Mouse (Mus musculus) hindlimb bud, embryonic 11.5 days (tissue): ENCODE measurements around the gene Ankrd27.
A peak's percentile ranks its signal among the peaks of the same experiment; 100 is the strongest.
"Not testable (repeated sequence)": the region's sequence is repeated elsewhere in the genome, so short reads cannot be mapped to it uniquely, and the experiment has no call there.

ENCODE experiments used
- DNase-seq: peaks from one replicate; pipeline ENCODE4 v3.0.0-alpha.2; 2012; ENCODE audit warnings: low read depth, low spot score; ENCODE audit errors: extremely low spot score

Gene Ankrd27

GRCm38 (mm10) chr7:35586055-35586905 lies at the start of gene Ankrd27:
TSS of gene Ankrd27 (plus strand) at chr7:35586244.
- peak; percentile 97 for DNase-seq

DNA sequence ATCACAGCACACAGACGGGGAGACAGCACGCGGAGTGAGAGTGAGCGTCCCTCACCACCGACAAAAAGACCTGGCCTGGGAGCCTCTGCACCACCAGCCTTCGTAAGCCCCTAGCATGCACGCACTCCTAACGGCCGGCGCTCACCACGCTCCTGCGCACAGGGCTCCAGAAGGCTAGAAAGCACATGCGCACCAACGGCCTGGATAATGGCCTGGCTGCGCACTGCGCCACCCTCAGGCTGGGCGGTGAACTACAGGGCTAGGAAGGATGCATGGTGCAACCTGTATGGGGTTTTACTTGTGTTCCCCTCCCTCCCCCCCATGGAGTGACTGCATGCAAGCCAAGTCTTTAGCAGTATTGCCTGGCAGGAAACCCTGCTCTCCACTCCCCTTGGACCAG lies 48.5 kb upstream of the Ankrd27 start, which contains the start of gene Tdrd12:
Gene Tdrd12, minus strand, starts transcription at position 184 of the 400 bp plus-strand sequence.
- no peak for DNase-seq

GRCm38 (mm10) chr7:35545881-35546280 lies 40.2 kb upstream of the Ankrd27 start:
- DNase-seq = peak; percentile 57

GRCm38 (mm10) chr7:35553751-35554604 lies 32.1 kb upstream of the Ankrd27 start:
- no peak for DNase-seq

GRCm38 (mm10) chr7:35554605-35555175 lies 31.4 kb upstream of the Ankrd27 start:
- DNase-seq = no peak

DNA sequence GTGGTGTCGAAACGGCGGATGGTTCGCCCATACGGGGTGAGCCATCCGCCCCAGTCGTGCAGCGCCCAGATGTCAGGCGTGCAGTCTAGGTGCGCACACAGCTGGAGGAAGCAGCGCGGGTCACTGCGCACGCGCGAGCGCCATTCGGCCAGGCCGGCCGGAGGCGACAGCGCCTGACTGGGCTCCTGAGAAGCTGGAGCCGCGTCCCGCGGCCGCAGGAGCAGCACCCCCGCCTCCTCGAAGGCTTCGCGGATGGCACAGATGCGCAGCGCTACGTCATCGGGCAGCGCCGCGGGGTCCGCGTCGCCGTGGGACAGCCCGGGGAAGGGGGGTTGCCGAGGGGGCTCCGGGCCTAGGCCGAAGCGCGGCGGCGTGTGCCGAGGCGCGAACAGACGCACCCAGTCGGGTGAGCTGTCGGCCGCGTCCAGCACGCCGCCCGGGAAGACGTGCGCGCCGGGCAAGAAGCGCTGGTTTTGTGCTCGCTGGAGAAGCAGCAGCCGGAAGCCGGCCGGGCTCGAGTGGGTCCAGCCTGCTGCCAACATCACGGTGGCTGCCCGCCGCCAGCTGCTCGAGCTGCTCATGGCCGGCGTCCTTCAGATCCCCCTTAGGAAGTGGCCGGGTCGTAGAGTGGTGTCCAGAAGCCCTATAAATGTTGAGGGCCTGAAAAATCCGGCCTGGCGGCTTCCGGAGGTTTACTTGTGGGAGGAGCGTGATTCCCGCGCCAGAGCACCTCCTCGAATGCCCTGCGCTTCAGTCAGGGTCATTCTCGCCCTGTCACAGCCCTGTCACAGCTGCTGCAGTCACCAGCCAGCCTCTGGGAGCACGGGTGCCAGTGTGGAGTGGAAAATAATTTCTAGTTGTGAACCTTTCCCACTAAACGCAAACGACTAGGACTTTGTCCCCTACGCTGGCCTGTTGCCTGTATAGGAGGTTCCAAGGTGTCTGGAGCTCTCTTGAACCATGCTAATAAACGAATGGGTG lies 30.5 kb upstream of the Ankrd27 start:
- DNase-seq = peak; percentile 72

- DNase-seq = no peak
Measured at GRCm38 (mm10) chr7:35556205-35556603, 29.8 kb upstream of the Ankrd27 start, which contains the start of gene Nudt19. TSS of gene Nudt19 (minus strand) at chr7:35556304.

- DNase-seq = no peak
Measured at GRCm38 (mm10) chr7:35556905-35557304, 29.1 kb upstream of the Ankrd27 start.

DNA sequence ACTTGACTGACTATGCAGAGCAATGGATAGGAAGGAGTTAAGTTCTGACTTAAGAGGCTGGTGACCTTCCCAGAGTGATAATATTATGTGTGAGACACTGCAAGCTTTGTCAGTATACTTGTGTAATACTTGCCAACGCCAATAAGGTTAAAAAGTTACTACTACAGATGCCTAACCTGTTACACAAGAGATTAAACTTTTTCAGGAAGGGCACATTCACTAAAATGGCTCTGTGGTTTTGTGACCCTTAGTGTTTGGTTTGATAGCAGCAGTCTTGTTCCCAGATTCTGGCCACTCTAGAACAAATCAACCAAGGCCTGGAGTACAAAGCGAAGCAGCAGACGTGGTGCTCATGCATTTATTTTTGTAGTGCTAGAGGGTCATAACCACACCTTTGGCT lies 28.5 kb upstream of the Ankrd27 start:
- no peak for DNase-seq

- DNase-seq = no peak
Measured at GRCm38 (mm10) chr7:35558681-35559080, 27.4 kb upstream of the Ankrd27 start.

DNA sequence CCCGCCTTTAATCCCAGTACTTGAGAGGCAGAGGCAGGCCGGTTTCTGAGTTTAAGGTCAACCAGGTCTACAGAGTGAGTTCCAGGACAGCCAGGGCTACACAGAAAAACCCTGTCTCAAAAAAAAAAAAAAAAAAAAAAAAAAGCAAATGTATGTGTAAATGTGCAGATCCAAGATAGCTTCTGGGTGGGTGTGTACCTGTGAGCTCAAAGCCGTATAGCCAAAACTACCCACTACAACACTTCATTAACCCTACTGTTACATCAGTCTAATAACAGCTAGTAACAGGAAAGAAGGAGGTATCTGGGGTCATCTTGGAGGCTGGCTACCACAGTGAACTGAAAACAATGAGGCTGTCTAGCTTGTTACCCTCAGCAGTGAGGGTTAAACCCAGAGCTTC lies 26.2 kb upstream of the Ankrd27 start:
- no peak for DNase-seq

GRCm38 (mm10) chr7:35563071-35563470 lies 23.0 kb upstream of the Ankrd27 start:
- no peak for DNase-seq

GRCm38 (mm10) chr7:35564067-35564865 lies 21.8 kb upstream of the Ankrd27 start:
- DNase-seq = no peak

DNA sequence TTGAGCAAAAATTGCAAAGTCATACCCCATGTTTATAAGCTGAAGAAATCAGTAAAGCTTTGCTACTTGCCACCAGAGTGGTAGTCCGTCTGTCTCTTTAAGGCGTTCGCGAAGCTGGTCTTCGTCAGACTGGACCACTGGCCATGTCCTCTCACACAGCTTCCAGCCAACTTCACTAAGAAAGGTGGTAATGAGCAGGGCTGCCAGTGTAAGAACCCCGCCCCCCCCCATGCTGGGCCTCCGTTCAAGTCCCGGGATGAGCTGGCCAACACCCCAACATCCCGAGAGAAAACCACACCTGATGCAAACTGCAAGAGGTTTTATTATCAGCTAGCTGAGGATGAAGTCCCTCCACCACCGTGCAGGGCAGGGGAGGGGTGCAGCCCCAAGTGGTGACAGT lies 21.2 kb upstream of the Ankrd27 start:
- DNase-seq = not testable (repeated sequence)

- DNase-seq = not testable (repeated sequence)
Measured at GRCm38 (mm10) chr7:35565965-35566364, 20.1 kb upstream of the Ankrd27 start.

DNA sequence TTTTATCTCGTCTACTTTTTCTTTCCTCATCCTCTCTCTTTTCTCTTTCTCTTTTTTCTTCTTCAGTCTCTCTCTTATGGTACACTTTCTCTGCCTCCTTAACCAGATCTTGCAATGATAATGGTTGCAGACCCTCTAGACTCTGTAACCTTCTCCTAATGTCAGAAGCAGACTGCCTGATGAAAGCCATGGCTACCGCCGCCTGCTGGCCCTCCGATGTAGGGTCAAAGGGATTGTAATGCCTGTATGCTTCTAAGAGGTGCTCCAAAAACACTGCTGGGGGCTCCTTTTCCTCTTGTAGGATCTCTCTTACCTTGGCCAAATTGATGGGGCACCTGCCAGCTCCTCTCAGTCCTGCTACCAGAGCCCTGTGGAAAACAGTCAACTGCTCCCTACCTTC lies 16.3 kb upstream of the Ankrd27 start:
- not testable (repeated sequence) for DNase-seq

DNA sequence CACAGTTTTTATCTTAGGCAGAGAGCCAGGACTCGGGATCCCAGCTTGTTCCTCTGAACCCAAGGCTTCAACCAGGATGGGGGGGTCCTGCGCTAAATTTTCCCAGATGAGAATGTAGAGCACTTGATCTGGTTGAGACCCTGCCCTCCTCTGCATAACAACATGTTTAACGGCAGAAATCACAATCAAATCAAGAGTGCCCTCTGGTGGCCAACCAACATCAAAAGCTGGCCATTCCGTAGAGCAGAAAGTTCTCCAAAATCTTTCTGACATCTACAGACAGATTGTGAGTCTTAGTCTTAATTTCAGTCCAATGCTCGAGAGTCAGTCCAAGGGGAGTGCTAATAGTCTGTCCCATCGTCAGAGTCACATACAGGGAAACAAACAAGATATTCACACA lies 15.2 kb upstream of the Ankrd27 start:
- not testable (repeated sequence) for DNase-seq

DNA sequence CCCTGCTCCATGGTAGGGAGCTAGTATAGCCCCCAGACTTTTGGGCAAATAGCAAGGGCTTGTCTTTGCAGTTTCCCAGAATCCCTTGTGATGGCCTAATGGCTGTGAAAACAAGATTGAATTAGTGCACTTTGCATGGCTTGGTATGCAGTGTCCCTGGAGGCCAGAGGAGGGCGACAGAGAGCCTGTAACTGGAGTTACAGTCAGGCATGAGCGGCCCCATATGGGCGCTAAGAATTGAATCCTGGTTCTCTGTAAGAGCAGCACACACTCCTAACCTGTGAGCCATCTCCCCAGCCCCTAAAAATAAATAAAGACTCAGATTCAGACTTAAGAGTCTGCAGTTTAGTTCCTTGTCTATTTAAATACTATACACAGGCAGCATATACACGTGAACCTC lies 6.2 kb upstream of the Ankrd27 start:
- no peak for DNase-seq

GRCm38 (mm10) chr7:35582719-35583118 lies 3.3 kb upstream of the Ankrd27 start:
- no peak for DNase-seq
